Mouse (Mus musculus) CD4-positive, CD25-positive, alpha-beta regulatory T cell (primary cell): ENCODE results near the gene Tdrd9. TPM values are rescaled to one million over a fixed set of nuclear protein-coding genes. Genes with fewer than 3 reads are reported as not detected.

Experiments
- polyA plus RNA-seq: library from polyadenylated mRNA; unstranded; fragments of 100-300 nt; shearing (Covaris generic); gene quantifications from one replicate; pipeline ENCODE4 v1.2.1, GENCODE M21; 2017

Tdrd9 gene
- polyA plus RNA-seq = not detected

DNA sequence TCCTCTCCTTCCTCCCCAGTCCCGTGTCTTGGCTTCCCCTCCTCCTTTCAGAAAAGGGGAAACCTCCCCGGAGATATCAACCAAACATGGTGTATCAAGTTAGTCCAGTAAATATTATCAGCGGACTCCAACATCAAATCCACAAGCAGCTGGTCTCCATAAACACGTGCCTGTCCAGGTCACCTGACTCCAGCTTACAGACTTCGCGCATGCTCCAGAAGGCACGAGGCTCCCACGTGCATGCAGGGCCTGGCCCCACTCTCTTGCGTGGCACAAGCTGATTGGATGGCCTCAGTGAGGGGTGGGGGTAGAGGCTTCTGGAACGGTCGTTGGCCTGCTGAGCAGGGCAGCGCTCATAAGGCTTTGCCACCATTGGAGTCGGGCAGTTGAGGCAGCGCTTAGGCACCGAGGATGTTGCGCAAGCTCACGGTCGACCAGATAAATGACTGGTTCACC lies at the start of gene Tdrd9:
Gene Tdrd9, plus strand, starts transcription at position 329 of the 456 bp plus-strand sequence.

DNA sequence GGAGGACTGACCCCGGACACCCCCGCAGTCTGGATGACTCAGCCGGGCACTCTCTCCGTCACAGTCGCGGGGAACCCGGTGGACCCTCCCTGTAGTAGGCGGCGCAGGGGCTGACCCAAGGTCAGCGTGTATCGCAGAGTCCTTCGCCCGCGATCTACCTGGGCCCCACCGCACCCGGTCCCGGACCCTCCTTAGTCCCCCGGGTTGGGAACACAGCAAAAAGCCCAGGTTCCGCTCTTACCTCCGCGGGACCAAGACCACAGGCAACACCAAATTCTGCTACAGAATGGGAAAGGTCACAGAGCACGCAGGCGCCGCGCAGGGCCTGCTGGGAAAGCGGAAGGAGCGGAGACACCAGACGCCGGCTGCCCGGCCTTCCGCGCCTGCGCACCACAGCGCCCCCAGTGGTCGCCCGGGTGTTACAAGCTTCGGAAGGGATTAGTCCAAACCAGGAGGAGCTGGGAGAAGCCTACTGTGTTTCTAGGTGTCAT lies 4.6 kb upstream of the Tdrd9 start, which contains the start of gene Atp5mpl:
Gene Atp5mpl, minus strand, starts transcription at position 295 of the 491 bp plus-strand sequence.

DNA sequence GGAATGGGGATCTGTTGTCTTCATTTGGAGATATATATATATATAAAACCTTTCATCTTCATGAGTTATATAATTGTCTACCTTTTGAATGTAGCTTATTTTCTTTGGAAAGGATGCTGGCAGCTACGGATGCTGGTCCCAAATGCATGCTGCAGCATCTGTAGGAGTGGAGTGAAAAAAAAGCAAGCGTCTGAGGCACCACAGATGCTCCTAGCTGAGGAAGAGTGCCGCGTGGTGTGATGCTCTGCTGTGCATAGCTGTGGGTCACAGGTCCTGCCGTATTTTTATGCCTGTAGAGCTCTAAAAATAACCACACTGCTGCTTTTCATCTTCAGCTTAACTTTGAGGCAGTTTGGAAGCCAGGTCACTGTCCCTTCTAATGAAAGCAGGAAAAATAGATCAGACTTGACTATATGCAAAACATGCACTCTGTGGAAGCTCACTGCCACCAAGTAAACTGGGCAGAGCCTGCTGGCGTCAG lies 9.6 kb downstream of the Tdrd9 start, which contains the start of gene Rd3l:
Gene Rd3l, minus strand, starts transcription at position 431 of the 481 bp plus-strand sequence.

DNA sequence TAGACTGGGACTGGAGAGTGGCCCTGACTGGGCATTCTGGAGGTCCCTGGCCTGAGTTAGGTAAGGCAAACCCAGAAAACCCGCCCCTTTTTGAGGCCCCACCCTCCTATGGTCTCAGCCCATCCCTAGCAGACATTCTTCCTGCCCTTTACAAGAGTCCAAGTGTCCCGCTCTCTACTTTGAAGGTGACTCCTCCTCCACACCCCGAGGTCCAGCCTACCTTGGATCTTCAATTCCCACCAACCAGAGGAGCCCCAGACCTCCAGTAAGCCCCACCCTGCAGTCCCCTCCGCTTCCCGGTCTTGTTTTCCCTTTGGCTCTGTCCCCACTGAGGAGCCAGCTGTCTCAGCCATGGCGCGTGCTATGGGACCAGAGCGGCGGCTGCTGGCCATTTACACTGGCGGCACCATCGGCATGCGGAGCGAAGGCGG lies 135.2 kb downstream of the Tdrd9 start, which contains the start of gene Aspg:
Gene Aspg, plus strand, starts transcription at position 139 of the 431 bp plus-strand sequence.

Other genes starting within 250 kb of the Tdrd9 start
- gene Klc1, start 212.7 kb upstream of the Tdrd9 start, polyA plus RNA-seq = 54.3 TPM
- 4.1 TPM for gene Xrcc3, start 157.7 kb upstream of the Tdrd9 start, polyA plus RNA-seq
- 8.5 TPM for gene Zfyve21, start 157.4 kb upstream of the Tdrd9 start, polyA plus RNA-seq
- 75.9 TPM for gene Ppp1r13b, start 63.4 kb upstream of the Tdrd9 start, polyA plus RNA-seq
- gene Atp5mpl, start 4.6 kb upstream of the Tdrd9 start, polyA plus RNA-seq = 231 TPM
- not detected for gene Rd3l, start 9.8 kb downstream of the Tdrd9 start, polyA plus RNA-seq
- not detected for gene Aspg, start 135.1 kb downstream of the Tdrd9 start, polyA plus RNA-seq
- not detected for gene Kif26a, start 174.6 kb downstream of the Tdrd9 start, polyA plus RNA-seq